Mouse (Mus musculus): ENCODE measurements around the gene Rpl41. TPM values are rescaled to one million over a fixed set of nuclear protein-coding genes. Genes with fewer than 3 reads are reported as not detected.

The Rpl41 gene
- polyA plus RNA-seq (2015; fragmentation: Illumina TruSeq; extraction: RNeasy Lipid Tissue Mini Kit (QIAGEN cat#74804); ENCODE audit: insufficient read depth, low read depth, low replicate concordance), result 2,737 TPM

DNA sequence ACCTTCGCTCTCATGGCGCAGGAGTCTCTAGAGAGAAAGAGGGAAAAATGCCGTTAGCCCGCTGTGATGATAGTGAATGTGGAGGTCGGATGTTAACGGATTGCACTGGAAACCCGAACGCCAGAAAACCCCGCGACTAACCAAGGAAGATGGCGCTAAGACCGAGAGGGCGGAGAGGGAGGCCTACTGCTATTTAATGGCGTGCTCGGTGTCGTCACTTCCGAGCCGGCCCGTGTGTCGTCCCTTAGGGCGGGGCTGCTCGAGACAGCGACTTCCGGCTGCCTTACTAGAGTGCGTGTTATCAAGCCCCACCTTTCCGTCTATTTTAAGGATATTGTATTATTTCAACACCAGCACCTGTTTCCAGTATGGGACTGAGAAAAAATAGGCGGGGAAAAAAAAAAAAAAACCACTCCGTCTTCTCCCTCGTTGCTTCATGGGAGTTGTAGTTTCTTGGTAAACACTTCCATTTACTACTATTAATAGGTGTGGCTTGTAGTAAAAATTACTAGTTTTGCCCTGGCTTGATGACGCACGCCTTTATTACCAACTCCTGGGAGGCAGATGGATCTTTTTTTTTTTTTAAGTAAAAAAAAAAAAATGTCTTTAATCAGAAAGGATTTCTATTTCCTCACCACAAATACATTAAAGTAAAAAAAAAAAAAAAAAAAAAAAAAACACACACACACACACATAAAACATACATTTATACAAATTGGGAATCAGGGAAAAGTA, at the start of gene Rpl41:
Gene Rpl41, minus strand, starts transcription at position 359 of the 735 bp plus-strand sequence.

DNA sequence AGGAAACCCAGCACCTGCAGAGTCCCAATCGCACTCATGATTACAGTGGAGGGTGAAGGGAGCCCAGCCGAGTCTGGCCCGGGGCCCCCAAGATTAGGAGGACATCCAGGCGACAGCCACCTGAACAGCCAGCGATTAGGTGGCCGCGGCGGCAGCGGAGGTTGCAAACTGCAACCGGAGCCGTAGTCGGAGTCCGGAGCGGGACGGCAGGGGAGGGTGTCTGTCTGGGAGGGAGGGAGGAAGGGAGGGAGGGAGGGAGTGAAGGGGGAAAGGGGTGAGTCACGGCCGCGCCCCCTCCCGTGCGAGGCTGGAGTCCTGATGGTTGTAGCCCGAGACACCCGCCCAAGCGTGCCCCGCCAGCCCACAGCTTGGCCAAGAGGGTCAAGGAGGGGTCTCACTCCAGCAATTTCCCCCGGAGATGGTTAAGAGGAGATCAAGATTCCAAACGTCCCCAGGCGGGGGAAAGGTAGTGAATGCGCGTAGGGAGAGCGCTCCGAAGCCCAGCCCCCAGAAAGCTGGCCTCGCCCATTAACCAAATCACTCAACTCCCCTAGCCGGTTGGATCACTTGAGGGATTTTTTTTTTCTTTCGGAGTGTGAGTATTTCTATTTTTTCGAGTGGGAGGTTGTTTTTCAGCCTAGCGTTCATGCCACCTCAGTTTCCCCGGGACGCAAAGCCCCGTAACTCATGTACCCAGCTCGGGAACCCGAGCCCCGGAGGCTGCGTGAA, 40.5 kb upstream of the Rpl41 start, which contains the start of gene Erbb3:
Gene Erbb3, minus strand, starts transcription at position 189 of the 729 bp plus-strand sequence.

DNA sequence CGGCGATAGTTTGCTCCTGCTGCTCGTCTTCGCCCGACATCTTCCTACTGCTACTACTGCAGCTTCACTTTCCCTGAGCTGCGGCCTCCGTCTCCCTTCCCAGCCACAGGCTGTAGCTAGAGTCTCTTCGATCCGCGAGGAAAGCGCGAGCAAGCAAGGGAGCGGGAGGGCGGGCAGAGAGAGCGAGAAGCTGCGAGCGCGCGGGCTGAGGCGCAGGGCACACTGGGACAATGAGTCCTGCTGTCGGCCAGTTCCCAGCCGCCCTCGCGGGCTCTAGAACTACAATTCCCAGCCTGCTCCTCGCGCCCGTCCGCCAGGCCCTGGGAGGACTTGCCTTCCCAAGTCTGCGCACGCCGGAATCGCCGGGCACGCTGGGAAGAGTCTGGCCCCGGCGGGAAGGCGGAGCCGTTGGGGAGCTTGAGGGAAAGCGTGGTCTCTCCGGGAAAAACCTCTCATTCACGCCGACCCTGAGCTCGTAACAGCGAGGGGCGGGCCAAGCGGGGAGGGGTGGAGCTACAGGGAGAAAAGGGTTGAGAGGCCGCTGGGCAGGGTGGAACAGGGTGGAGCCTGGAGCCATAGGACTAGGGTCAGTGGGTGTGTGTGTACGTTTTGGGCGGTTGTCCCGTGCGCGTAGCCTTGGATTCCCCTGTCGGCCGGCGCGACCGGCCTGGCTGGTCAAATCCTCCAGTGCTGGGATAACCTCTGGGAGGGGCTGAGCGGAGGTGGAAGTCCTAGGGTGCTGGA, 16.9 kb upstream of the Rpl41 start, which contains the start of gene Pa2g4:
Gene Pa2g4, minus strand, starts transcription at position 200 of the 744 bp plus-strand sequence.

DNA sequence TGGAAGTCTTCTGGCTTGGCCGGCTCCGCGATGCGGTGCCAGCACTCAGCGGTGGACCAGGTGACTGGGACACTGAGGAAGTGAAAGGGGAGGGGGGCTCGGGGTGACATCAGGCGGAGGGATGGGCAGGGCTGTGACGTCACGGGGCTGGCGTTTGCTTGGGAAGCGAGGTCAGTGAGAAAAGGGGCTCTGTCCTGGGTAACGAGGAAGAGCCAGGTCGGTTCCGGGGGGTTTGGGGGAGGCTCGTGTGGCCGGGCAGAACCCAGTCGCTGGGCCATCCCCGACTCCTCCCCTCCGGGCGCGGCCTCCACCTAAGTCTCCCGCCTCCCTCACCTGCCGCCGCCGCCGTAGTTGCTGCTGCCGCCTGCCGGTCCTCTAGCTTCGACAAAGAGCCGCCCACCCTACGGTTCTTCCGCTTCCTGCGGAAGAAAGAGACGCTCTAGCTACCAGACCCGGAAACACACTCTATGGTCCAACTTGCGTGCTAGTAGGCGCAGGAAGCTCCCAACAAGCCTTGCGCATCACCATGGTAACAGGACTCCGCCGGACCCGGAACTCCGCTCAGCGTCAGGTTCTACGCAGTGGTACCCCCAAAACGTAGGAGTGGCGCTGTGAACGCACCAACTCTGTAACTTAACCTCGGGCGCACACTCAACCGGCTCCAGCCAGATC, 1.6 kb downstream of the Rpl41 start, which contains the start of gene Zc3h10:
Gene Zc3h10, minus strand, starts transcription at position 414 of the 672 bp plus-strand sequence.

DNA sequence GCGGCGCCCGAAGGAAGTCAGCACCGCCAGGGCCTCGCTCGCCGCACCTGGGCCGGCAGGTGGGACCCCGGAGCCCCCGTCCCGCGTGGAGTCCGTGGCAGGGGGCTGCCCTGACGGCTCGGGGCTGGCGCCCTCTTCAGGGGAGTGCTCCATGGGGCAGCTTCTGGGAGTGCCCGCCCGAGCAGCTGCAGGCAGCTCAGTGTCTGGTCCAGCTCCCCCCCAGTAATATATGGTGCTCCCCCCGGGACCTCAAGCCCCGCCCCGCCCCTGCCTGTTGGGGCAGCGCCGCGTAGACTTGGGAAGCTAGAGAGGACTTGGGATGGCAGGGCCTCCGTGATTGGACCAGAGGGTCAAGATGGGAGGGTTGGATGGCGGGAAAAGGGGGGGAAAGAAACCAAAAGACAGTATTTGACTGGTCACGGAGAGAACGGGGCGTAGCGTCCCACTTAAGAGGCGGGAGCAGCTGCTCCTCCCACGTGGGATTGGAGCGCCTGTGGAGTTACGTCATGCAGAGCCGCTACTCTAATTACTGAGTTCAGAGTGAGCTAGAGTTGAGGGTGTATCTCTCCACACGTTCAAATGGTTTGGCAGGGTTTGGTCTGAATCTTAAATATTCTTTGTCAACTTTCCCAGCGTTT, 23.3 kb downstream of the Rpl41 start, which contains the start of gene Esyt1:
Gene Esyt1, minus strand, starts transcription at position 201 of the 638 bp plus-strand sequence.

DNA sequence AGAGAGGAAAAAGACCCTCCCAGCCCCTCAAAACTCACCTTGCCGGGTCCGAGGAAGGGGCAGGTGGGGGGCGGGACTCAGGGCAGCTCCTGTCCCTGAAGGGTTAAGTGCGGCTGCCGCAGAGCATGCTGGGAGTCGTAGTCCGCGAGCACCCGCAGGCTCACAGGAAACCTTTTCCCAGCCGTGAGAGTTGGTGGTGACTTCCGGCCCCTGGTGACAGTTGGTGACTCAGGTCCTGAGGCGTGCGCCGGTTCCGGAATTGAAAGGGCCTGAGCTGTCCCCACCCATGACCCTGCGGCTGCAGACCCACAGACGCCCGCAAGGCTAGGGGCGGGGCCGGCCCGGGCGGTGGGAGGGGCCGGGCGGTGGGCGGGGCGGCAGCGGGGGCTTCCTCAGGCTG, 50.5 kb downstream of the Rpl41 start, which contains the start of gene Myl6b:
Gene Myl6b, minus strand, starts transcription at position 96 of the 400 bp plus-strand sequence.

Other genes starting within 250 kb of the Rpl41 start
- gene Pan2, start 246.0 kb downstream of the Rpl41 start, polyA plus RNA-seq (2015; fragmentation: Illumina TruSeq; extraction: RNeasy Lipid Tissue Mini Kit (QIAGEN cat#74804); ENCODE audit: insufficient read depth, low read depth, low replicate concordance), result 14.3 TPM
- 55.2 TPM for gene Cnpy2, start 226.8 kb downstream of the Rpl41 start, polyA plus RNA-seq (2015; fragmentation: Illumina TruSeq; extraction: RNeasy Lipid Tissue Mini Kit (QIAGEN cat#74804); ENCODE audit: insufficient read depth, low read depth, low replicate concordance)
- 18.2 TPM for gene Cs, start 211.6 kb downstream of the Rpl41 start, polyA plus RNA-seq (2015; fragmentation: Illumina TruSeq; extraction: RNeasy Lipid Tissue Mini Kit (QIAGEN cat#74804); ENCODE audit: insufficient read depth, low read depth, low replicate concordance)
- 21.3 TPM for gene Coq10a, start 180.3 kb downstream of the Rpl41 start, polyA plus RNA-seq (2015; fragmentation: Illumina TruSeq; extraction: RNeasy Lipid Tissue Mini Kit (QIAGEN cat#74804); ENCODE audit: insufficient read depth, low read depth, low replicate concordance)
- gene Ankrd52, start 172.2 kb downstream of the Rpl41 start, polyA plus RNA-seq (2015; fragmentation: Illumina TruSeq; extraction: RNeasy Lipid Tissue Mini Kit (QIAGEN cat#74804); ENCODE audit: insufficient read depth, low read depth, low replicate concordance), result 5.5 TPM
- gene Slc39a5, start 148.1 kb downstream of the Rpl41 start, polyA plus RNA-seq (2015; fragmentation: Illumina TruSeq; extraction: RNeasy Lipid Tissue Mini Kit (QIAGEN cat#74804); ENCODE audit: insufficient read depth, low read depth, low replicate concordance), result 127 TPM
- 17.0 TPM for gene Nabp2, start 137.8 kb downstream of the Rpl41 start, polyA plus RNA-seq (2015; fragmentation: Illumina TruSeq; extraction: RNeasy Lipid Tissue Mini Kit (QIAGEN cat#74804); ENCODE audit: insufficient read depth, low read depth, low replicate concordance)
- gene Rnf41, start 137.6 kb downstream of the Rpl41 start, polyA plus RNA-seq (2015; fragmentation: Illumina TruSeq; extraction: RNeasy Lipid Tissue Mini Kit (QIAGEN cat#74804); ENCODE audit: insufficient read depth, low read depth, low replicate concordance), result 6.6 TPM
- 24.6 TPM for gene Smarcc2, start 90.1 kb downstream of the Rpl41 start, polyA plus RNA-seq (2015; fragmentation: Illumina TruSeq; extraction: RNeasy Lipid Tissue Mini Kit (QIAGEN cat#74804); ENCODE audit: insufficient read depth, low read depth, low replicate concordance)
- gene Myl6, start 55.2 kb downstream of the Rpl41 start, polyA plus RNA-seq (2015; fragmentation: Illumina TruSeq; extraction: RNeasy Lipid Tissue Mini Kit (QIAGEN cat#74804); ENCODE audit: insufficient read depth, low read depth, low replicate concordance), result 403 TPM
- not detected for gene Myl6b, start 50.6 kb downstream of the Rpl41 start, polyA plus RNA-seq (2015; fragmentation: Illumina TruSeq; extraction: RNeasy Lipid Tissue Mini Kit (QIAGEN cat#74804); ENCODE audit: insufficient read depth, low read depth, low replicate concordance)
- 15.7 TPM for gene Esyt1, start 23.4 kb downstream of the Rpl41 start, polyA plus RNA-seq (2015; fragmentation: Illumina TruSeq; extraction: RNeasy Lipid Tissue Mini Kit (QIAGEN cat#74804); ENCODE audit: insufficient read depth, low read depth, low replicate concordance)
- gene Zc3h10, start 1.5 kb downstream of the Rpl41 start, polyA plus RNA-seq (2015; fragmentation: Illumina TruSeq; extraction: RNeasy Lipid Tissue Mini Kit (QIAGEN cat#74804); ENCODE audit: insufficient read depth, low read depth, low replicate concordance), result 2.5 TPM
- 20.2 TPM for gene Pa2g4, start 16.7 kb upstream of the Rpl41 start, polyA plus RNA-seq (2015; fragmentation: Illumina TruSeq; extraction: RNeasy Lipid Tissue Mini Kit (QIAGEN cat#74804); ENCODE audit: insufficient read depth, low read depth, low replicate concordance)
- gene Erbb3, start 40.3 kb upstream of the Rpl41 start, polyA plus RNA-seq (2015; fragmentation: Illumina TruSeq; extraction: RNeasy Lipid Tissue Mini Kit (QIAGEN cat#74804); ENCODE audit: insufficient read depth, low read depth, low replicate concordance), result 2.9 TPM
- gene Rps26, start 77.4 kb upstream of the Rpl41 start, polyA plus RNA-seq (2015; fragmentation: Illumina TruSeq; extraction: RNeasy Lipid Tissue Mini Kit (QIAGEN cat#74804); ENCODE audit: insufficient read depth, low read depth, low replicate concordance), result 365 TPM
- gene Ikzf4, start 96.7 kb upstream of the Rpl41 start, polyA plus RNA-seq (2015; fragmentation: Illumina TruSeq; extraction: RNeasy Lipid Tissue Mini Kit (QIAGEN cat#74804); ENCODE audit: insufficient read depth, low read depth, low replicate concordance), result 0.70 TPM
- gene Suox, start 124.8 kb upstream of the Rpl41 start, polyA plus RNA-seq (2015; fragmentation: Illumina TruSeq; extraction: RNeasy Lipid Tissue Mini Kit (QIAGEN cat#74804); ENCODE audit: insufficient read depth, low read depth, low replicate concordance), result 3.5 TPM
- 15.3 TPM for gene Rab5b, start 147.0 kb upstream of the Rpl41 start, polyA plus RNA-seq (2015; fragmentation: Illumina TruSeq; extraction: RNeasy Lipid Tissue Mini Kit (QIAGEN cat#74804); ENCODE audit: insufficient read depth, low read depth, low replicate concordance)
- not detected for gene Pmel, start 154.9 kb upstream of the Rpl41 start, polyA plus RNA-seq (2015; fragmentation: Illumina TruSeq; extraction: RNeasy Lipid Tissue Mini Kit (QIAGEN cat#74804); ENCODE audit: insufficient read depth, low read depth, low replicate concordance)
- gene Cdk2, start 155.7 kb upstream of the Rpl41 start, polyA plus RNA-seq (2015; fragmentation: Illumina TruSeq; extraction: RNeasy Lipid Tissue Mini Kit (QIAGEN cat#74804); ENCODE audit: insufficient read depth, low read depth, low replicate concordance), result 6.2 TPM
- gene Dgka, start 195.6 kb upstream of the Rpl41 start, polyA plus RNA-seq (2015; fragmentation: Illumina TruSeq; extraction: RNeasy Lipid Tissue Mini Kit (QIAGEN cat#74804); ENCODE audit: insufficient read depth, low read depth, low replicate concordance), result 10.4 TPM
- 4.8 TPM for gene Pym1, start 198.6 kb upstream of the Rpl41 start, polyA plus RNA-seq (2015; fragmentation: Illumina TruSeq; extraction: RNeasy Lipid Tissue Mini Kit (QIAGEN cat#74804); ENCODE audit: insufficient read depth, low read depth, low replicate concordance)
- 3.0 TPM for gene Mmp19, start 241.6 kb upstream of the Rpl41 start, polyA plus RNA-seq (2015; fragmentation: Illumina TruSeq; extraction: RNeasy Lipid Tissue Mini Kit (QIAGEN cat#74804); ENCODE audit: insufficient read depth, low read depth, low replicate concordance)

All from pancreas, adult 10 weeks (tissue).